Mouse (Mus musculus) cortical plate, adult 2 months (tissue): ENCODE data around the gene Eef1a2. TPM values are rescaled to one million over a fixed set of nuclear protein-coding genes. Genes with fewer than 3 reads are reported as not detected.
A peak's percentile ranks its signal among the peaks of the same experiment; 100 is the strongest.

Source experiments
- H3K27ac ChIP-seq: fragments of 200-500 bp; 2 replicates; pipeline ENCODE4 v1.5.1; 2012; ENCODE audit warnings: low read length, control low read depth, inconsistent platforms; ENCODE audit not compliant: insufficient read depth
- H3K4me1 ChIP-seq: fragments of 200-500 bp; 2 replicates; pipeline ENCODE4 v1.6.1; 2011; ENCODE audit warnings: low read length; ENCODE audit not compliant: control insufficient read depth, insufficient read depth
- H3K4me3 ChIP-seq: fragments of 200-500 bp; 2 replicates; pipeline ENCODE4 v1.5.1; 2011; ENCODE audit warnings: mild to moderate bottlenecking, low read length, control low read depth; ENCODE audit not compliant: insufficient read depth
- CTCF ChIP-seq: fragments of 200-500 bp; IDR thresholded peaks from 2 replicates; pipeline ENCODE4 v1.5.1; 2011; ENCODE audit warnings: mild to moderate bottlenecking, control low read depth, low read length; ENCODE audit not compliant: insufficient read depth; ENCODE audit errors: extremely low read depth
- POLR2A ChIP-seq: fragments of 200-500 bp; IDR thresholded peaks from 2 replicates; pipeline ENCODE4 v1.6.1; 2011; ENCODE audit warnings: mild to moderate bottlenecking, low read length, control low read depth; ENCODE audit not compliant: insufficient read depth; ENCODE audit errors: extremely low read depth
- polyA plus RNA-seq: library from polyadenylated mRNA; depleted of rRNA; stranded (reverse); fragments of >200 nt; gene quantifications from 2 replicates; pipeline ENCODE4 v1.2.3, GENCODE M21; 2012

Eef1a2 gene
- polyA plus RNA-seq, 1 experiment: 1,125 TPM

GRCm38 (mm10) chr2:181153131-181153530, 3.7 kb downstream of the Eef1a2 start:
- TF ChIP-seq CTCF: no peak
- peak; percentile 8; the same call in 1 of the 2 replicates for TF ChIP-seq POLR2A
- H3K4me3 ChIP-seq: peak overlapping the region; percentile 97; the same call in 1 of the 2 replicates
- no peak overlapping the region for H3K27ac ChIP-seq
- peaks cover 7% of the 10 kb centered on the region for H3K4me1 ChIP-seq

GRCm38 (mm10) chr2:181152701-181153100, 4.1 kb downstream of the Eef1a2 start:
- TF ChIP-seq CTCF: no peak
- no peak; the same call in 1 of the 2 replicates for TF ChIP-seq POLR2A
- Histone ChIP-seq H3K4me1 (peaks cover 7% of the 10 kb centered on the region), H3K4me3 (peak overlapping the region; percentile 97), H3K27ac (no peak overlapping the region)

- Histone ChIP-seq H3K4me1 (peaks cover 5% of the 10 kb centered on the region), H3K4me3 (no peak overlapping the region), H3K27ac (no peak overlapping the region)
- no peak for TF ChIP-seq CTCF
- 0 out of 2 replicates have a peak, but pooled peaks have one; percentile 23 for TF ChIP-seq POLR2A
Observed at GRCm38 (mm10) chr2:181150281-181150680, 6.5 kb downstream of the Eef1a2 start.

GRCm38 (mm10) chr2:181148318-181148955, 8.4 kb downstream of the Eef1a2 start:
- TF ChIP-seq CTCF: no peak
- Histone ChIP-seq H3K4me1 (peaks cover 10% of the 10 kb centered on the region), H3K27ac (no peak overlapping the region), H3K4me3 (no peak overlapping the region)

GRCm38 (mm10) chr2:181147546-181148317, 9.1 kb downstream of the Eef1a2 start:
- Histone ChIP-seq H3K27ac (no peak overlapping the region), H3K4me1 (peaks cover 11% of the 10 kb centered on the region), H3K4me3 (no peak overlapping the region)
- no peak for TF ChIP-seq POLR2A
- TF ChIP-seq CTCF: no peak

- Histone ChIP-seq H3K4me1 (peaks cover 12% of the 10 kb centered on the region), H3K4me3 (no peak overlapping the region), H3K27ac (no peak overlapping the region)
- no peak for TF ChIP-seq CTCF
- TF ChIP-seq POLR2A: peak; percentile 19; the same call in 1 of the 2 replicates
Observed at GRCm38 (mm10) chr2:181146976-181147545, 9.8 kb downstream of the Eef1a2 start.

- Histone ChIP-seq H3K4me3 (no peak overlapping the region), H3K27ac (no peak overlapping the region), H3K4me1 (peaks cover 9% of the 10 kb centered on the region)
- TF ChIP-seq CTCF: no peak
- TF ChIP-seq POLR2A: 0 out of 2 replicates have a peak, but pooled peaks have one; percentile 8
Observed at GRCm38 (mm10) chr2:181144675-181145074, 12.1 kb downstream of the Eef1a2 start.

- TF ChIP-seq CTCF (no peak), POLR2A (no peak)
- Histone ChIP-seq H3K4me1 (peaks cover 12% of the 10 kb centered on the region), H3K4me3 (no peak overlapping the region), H3K27ac (peak overlapping the region; percentile 96)
Observed at GRCm38 (mm10) chr2:181143509-181144276, 13.1 kb downstream of the Eef1a2 start.

GRCm38 (mm10) chr2:181142703-181143135, 14.1 kb downstream of the Eef1a2 start:
- TF ChIP-seq POLR2A (peak; percentile 62), CTCF (no peak)
- H3K4me3 ChIP-seq: no peak overlapping the region
- H3K27ac ChIP-seq: peak overlapping the region; percentile 96
- H3K4me1 ChIP-seq: peaks cover 11% of the 10 kb centered on the region
